Mouse (Mus musculus): ENCODE data around the gene Olfr52. TPM values are rescaled to one million over a fixed set of nuclear protein-coding genes. Genes with fewer than 3 reads are reported as not detected.

Olfr52 gene
- polyA plus RNA-seq (2015; fragmentation: Nextera tagmentation; extraction: Ambion mirVana): not detected in 2 replicates

GRCm38 (mm10) chr2:86185583-86185982 is at the start of gene Olfr52:
Olfr52 (minus strand) TSS chr2:86185683.

GRCm38 (mm10) chr2:86231301-86231700 is 45.8 kb upstream of the Olfr52 start, which contains the start of gene Olfr1047:
Olfr1047 (minus strand) TSS chr2:86231401.

GRCm38 (mm10) chr2:86219214-86219613 is 33.7 kb upstream of the Olfr52 start, which contains the start of gene Olfr1046:
Olfr1046 (minus strand) TSS chr2:86219314.

GRCm38 (mm10) chr2:86202909-86203308 is 17.4 kb upstream of the Olfr52 start, which contains the start of gene Olfr1045:
Olfr1045 (minus strand) TSS chr2:86203009.

GRCm38 (mm10) chr2:86177720-86178119 is 7.8 kb downstream of the Olfr52 start, which contains the start of gene Olfr1044:
Olfr1044 (minus strand) TSS chr2:86177820.

GRCm38 (mm10) chr2:86167422-86167821 is 18.1 kb downstream of the Olfr52 start, which contains the start of gene Olfr1043:
Olfr1043 (minus strand) TSS chr2:86167522.

GRCm38 (mm10) chr2:86161738-86162137 is 23.7 kb downstream of the Olfr52 start, which contains the start of gene Olfr1042:
Olfr1042 (minus strand) TSS chr2:86161838.

GRCm38 (mm10) chr2:86146632-86147031 is 38.9 kb downstream of the Olfr52 start, which contains the start of gene Olfr1040:
Olfr1040 (minus strand) TSS chr2:86146732.

GRCm38 (mm10) chr2:86135828-86136227 is 49.7 kb downstream of the Olfr52 start, which contains the start of gene Olfr1039:
Olfr1039 (minus strand) TSS chr2:86135928.

Other genes starting within 250 kb of the Olfr52 start
- gene Olfr1028, start 235.2 kb downstream of the Olfr52 start, polyA plus RNA-seq (2015; fragmentation: Nextera tagmentation; extraction: Ambion mirVana): not detected in 2 replicates
- not detected in 2 replicates for gene Olfr1029, start 211.8 kb downstream of the Olfr52 start, polyA plus RNA-seq (2015; fragmentation: Nextera tagmentation; extraction: Ambion mirVana)
- gene Olfr1030, start 206.4 kb downstream of the Olfr52 start, polyA plus RNA-seq (2015; fragmentation: Nextera tagmentation; extraction: Ambion mirVana): not detected in 2 replicates
- gene Olfr1031, start 195.4 kb downstream of the Olfr52 start, polyA plus RNA-seq (2015; fragmentation: Nextera tagmentation; extraction: Ambion mirVana): not detected in 2 replicates
- gene Olfr1032, start 180.1 kb downstream of the Olfr52 start, polyA plus RNA-seq (2015; fragmentation: Nextera tagmentation; extraction: Ambion mirVana): not detected in 2 replicates
- 1.1 and 1.4 TPM in 2 replicates for gene Olfr1033, start 165.1 kb downstream of the Olfr52 start, polyA plus RNA-seq (2015; fragmentation: Nextera tagmentation; extraction: Ambion mirVana)
- gene Olfr1034, start 139.8 kb downstream of the Olfr52 start, polyA plus RNA-seq (2015; fragmentation: Nextera tagmentation; extraction: Ambion mirVana): not detected in 2 replicates
- not detected in 2 replicates for gene Olfr1036, start 111.7 kb downstream of the Olfr52 start, polyA plus RNA-seq (2015; fragmentation: Nextera tagmentation; extraction: Ambion mirVana)
- not detected in 2 replicates for gene Olfr1037, start 98.3 kb downstream of the Olfr52 start, polyA plus RNA-seq (2015; fragmentation: Nextera tagmentation; extraction: Ambion mirVana)
- gene Olfr1039, start 49.8 kb downstream of the Olfr52 start, polyA plus RNA-seq (2015; fragmentation: Nextera tagmentation; extraction: Ambion mirVana): not detected in 2 replicates
- gene Olfr1040, start 39.0 kb downstream of the Olfr52 start, polyA plus RNA-seq (2015; fragmentation: Nextera tagmentation; extraction: Ambion mirVana): not detected in 2 replicates
- gene Olfr1042, start 23.8 kb downstream of the Olfr52 start, polyA plus RNA-seq (2015; fragmentation: Nextera tagmentation; extraction: Ambion mirVana): not detected in 2 replicates
- gene Olfr1043, start 18.2 kb downstream of the Olfr52 start, polyA plus RNA-seq (2015; fragmentation: Nextera tagmentation; extraction: Ambion mirVana): not detected in 2 replicates
- not detected in 2 replicates for gene Olfr1044, start 7.9 kb downstream of the Olfr52 start, polyA plus RNA-seq (2015; fragmentation: Nextera tagmentation; extraction: Ambion mirVana)
- gene Olfr1045, start 17.3 kb upstream of the Olfr52 start, polyA plus RNA-seq (2015; fragmentation: Nextera tagmentation; extraction: Ambion mirVana): not detected in 2 replicates
- not detected in 2 replicates for gene Olfr1046, start 33.6 kb upstream of the Olfr52 start, polyA plus RNA-seq (2015; fragmentation: Nextera tagmentation; extraction: Ambion mirVana)
- not detected in 2 replicates for gene Olfr1047, start 45.7 kb upstream of the Olfr52 start, polyA plus RNA-seq (2015; fragmentation: Nextera tagmentation; extraction: Ambion mirVana)
- gene Olfr1048, start 54.6 kb upstream of the Olfr52 start, polyA plus RNA-seq (2015; fragmentation: Nextera tagmentation; extraction: Ambion mirVana): not detected in 2 replicates
- gene Olfr1049, start 72.6 kb upstream of the Olfr52 start, polyA plus RNA-seq (2015; fragmentation: Nextera tagmentation; extraction: Ambion mirVana): not detected in 2 replicates
- gene Olfr1051, start 93.4 kb upstream of the Olfr52 start, polyA plus RNA-seq (2015; fragmentation: Nextera tagmentation; extraction: Ambion mirVana): not detected in 2 replicates
- gene Olfr1052, start 106.8 kb upstream of the Olfr52 start, polyA plus RNA-seq (2015; fragmentation: Nextera tagmentation; extraction: Ambion mirVana): not detected in 2 replicates
- gene Olfr1053, start 129.6 kb upstream of the Olfr52 start, polyA plus RNA-seq (2015; fragmentation: Nextera tagmentation; extraction: Ambion mirVana): not detected in 2 replicates
- gene Olfr1054, start 149.8 kb upstream of the Olfr52 start, polyA plus RNA-seq (2015; fragmentation: Nextera tagmentation; extraction: Ambion mirVana): not detected in 2 replicates
- not detected in 2 replicates for gene Olfr1055, start 164.6 kb upstream of the Olfr52 start, polyA plus RNA-seq (2015; fragmentation: Nextera tagmentation; extraction: Ambion mirVana)
- not detected in 2 replicates for gene Olfr1056, start 176.8 kb upstream of the Olfr52 start, polyA plus RNA-seq (2015; fragmentation: Nextera tagmentation; extraction: Ambion mirVana)
- gene Olfr1057, start 192.7 kb upstream of the Olfr52 start, polyA plus RNA-seq (2015; fragmentation: Nextera tagmentation; extraction: Ambion mirVana): not detected in 2 replicates
- gene Olfr1058, start 202.9 kb upstream of the Olfr52 start, polyA plus RNA-seq (2015; fragmentation: Nextera tagmentation; extraction: Ambion mirVana): not detected in 2 replicates
- not detected in 2 replicates for gene Olfr1061, start 228.4 kb upstream of the Olfr52 start, polyA plus RNA-seq (2015; fragmentation: Nextera tagmentation; extraction: Ambion mirVana)
- gene Olfr1062, start 241.1 kb upstream of the Olfr52 start, polyA plus RNA-seq (2015; fragmentation: Nextera tagmentation; extraction: Ambion mirVana): not detected in 2 replicates

Data from neural tube, postnatal 0 days (tissue).